Mouse (Mus musculus) embryonic facial prominence, embryonic 11.5 days (tissue): Measurements from ENCODE around the gene Spin2g. TPM values are rescaled to one million over a fixed set of nuclear protein-coding genes. Genes with fewer than 3 reads are reported as not detected.
"Not testable (repeated sequence)": the region's sequence is repeated elsewhere in the genome, so short reads cannot be mapped to it uniquely, and the experiment has no call there.

Experiments
- ATAC-seq: fragments of 200-750 bp; cut with Nextera tagmentation; replicated peaks from 2 replicates; pipeline ENCODE4 v1.8.0; 2017; ENCODE audit warnings: low read depth; ENCODE audit not compliant: insufficient number of reproducible peaks, low FRiP score, low TSS enrichment
- DNase-seq: peaks from one replicate; pipeline ENCODE4 v3.0.0-alpha.2; 2015; ENCODE audit warnings: low spot score
- H3K27ac ChIP-seq: fragments of 300-500 bp; sonication (generic); replicated peaks from 2 replicates; pipeline ENCODE4 v1.5.1; 2014; ENCODE audit warnings: mild to moderate bottlenecking, low read depth, low read length, control low read depth
- H3K27me3 ChIP-seq: fragments of 300-500 bp; sonication (generic); 2 replicates; pipeline ENCODE4 v1.6.1; 2014; ENCODE audit warnings: mild to moderate bottlenecking, low read length, moderate library complexity, mixed read lengths; ENCODE audit not compliant: control insufficient read depth, insufficient read depth
- H3K36me3 ChIP-seq: fragments of 300-500 bp; sonication (generic); replicated peaks from 2 replicates; pipeline ENCODE4 v1.6.1; 2014; ENCODE audit warnings: low read depth, mild to moderate bottlenecking, low read length, moderate library complexity, mixed read lengths; ENCODE audit not compliant: control insufficient read depth, insufficient read depth
- H3K4me1 ChIP-seq: fragments of 300-500 bp; sonication (generic); 2 replicates; pipeline ENCODE4 v1.6.1; 2014; ENCODE audit warnings: low read length, mixed read lengths; ENCODE audit not compliant: control insufficient read depth, insufficient read depth
- H3K4me2 ChIP-seq: fragments of 300-500 bp; sonication (generic); 2 replicates; pipeline ENCODE4 v1.6.1; 2014; ENCODE audit warnings: low read depth, mild to moderate bottlenecking, control low read depth, low read length, moderate library complexity
- H3K4me3 ChIP-seq: fragments of 300-500 bp; sonication (generic); 2 replicates; pipeline ENCODE4 v1.5.1; 2014; ENCODE audit warnings: low read depth, low read length, control low read depth
- H3K9ac ChIP-seq: fragments of 300-500 bp; sonication (generic); replicated peaks from 2 replicates; pipeline ENCODE4 v1.6.1; 2014; ENCODE audit warnings: mild to moderate bottlenecking, control low read depth, low read length
- H3K9me3 ChIP-seq: fragments of 300-500 bp; sonication (generic); replicated peaks from 2 replicates; pipeline ENCODE4 v1.6.1; 2016; ENCODE audit warnings: mild to moderate bottlenecking, low read length, inconsistent platforms, mixed read lengths; ENCODE audit not compliant: control insufficient read depth
- WGBS: fragments of 180-500 bp; shearing (Covaris S2); extraction: QIAGEN DNeasy Blood & Tissue Kit; methylation state at CpG from one replicate; pipeline ENCODE4 v1.1.7; 2014; 5-methylcytosine and 5-hydroxymethylcytosine counted together
- polyA plus RNA-seq: library from polyadenylated mRNA; unstranded; fragments of >200 nt; fragmentation: Nextera tagmentation; extraction: Ambion mirVana; gene quantifications from 2 replicates; pipeline ENCODE4 v1.2.1, GENCODE M21; 2014

Spin2g gene
- polyA plus RNA-seq, result not detected in 2 replicates

DNA sequence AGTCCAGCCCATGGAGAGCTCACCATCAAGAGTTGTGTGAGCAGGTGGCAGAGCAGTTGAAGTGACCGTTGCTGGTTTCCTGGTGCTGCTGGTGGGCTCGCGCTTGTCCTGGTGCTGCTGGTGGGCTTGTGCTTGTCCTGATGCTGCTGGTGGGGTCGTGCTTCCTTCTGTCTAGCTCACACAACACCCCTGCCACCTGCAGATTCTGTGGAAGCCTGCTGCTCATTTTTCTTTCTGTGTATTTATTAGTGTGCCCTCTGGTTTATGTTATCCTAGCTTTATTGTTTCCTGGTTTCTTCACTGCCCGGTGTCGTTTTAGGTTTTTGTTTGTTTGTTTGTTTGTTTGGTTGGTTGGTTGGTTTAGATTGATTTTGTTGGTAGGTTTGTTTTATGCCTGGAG lies at the start of gene Spin2g:
Gene Spin2g (minus strand): TSS at position 101 of the 400 bp plus-strand sequence.
- not testable (repeated sequence) for H3K27me3 ChIP-seq, H3K36me3 ChIP-seq, H3K4me3 ChIP-seq, ATAC-seq, H3K9ac ChIP-seq, H3K9me3 ChIP-seq, DNase-seq, H3K4me1 ChIP-seq, H3K27ac ChIP-seq, H3K4me2 ChIP-seq
- 82% methylated on average over 5 of the region's 6 CpGs for WGBS

Other genes starting within 250 kb of the Spin2g start
- gene Btbd35f9, start 77.2 kb downstream of the Spin2g start, polyA plus RNA-seq, result not detected in 2 replicates
- not detected in 2 replicates for gene Btbd35f8, start 211.8 kb upstream of the Spin2g start, polyA plus RNA-seq